Mouse (Mus musculus) intestine, embryonic 14.5 days (tissue): Measurements from ENCODE around the gene Tjp3. TPM values are rescaled to one million over a fixed set of nuclear protein-coding genes. Genes with fewer than 3 reads are reported as not detected.

ENCODE experiments used
- ATAC-seq: fragments of 200-750 bp; cut with Nextera tagmentation; replicated peaks from 2 replicates; pipeline ENCODE4 v1.8.0; 2017; ENCODE audit warnings: low read depth, moderate number of reproducible peaks, moderate TSS enrichment, moderate library complexity; ENCODE audit not compliant: low FRiP score, low TSS enrichment
- DNase-seq: peaks from one replicate; pipeline ENCODE4 v3.0.0-alpha.2; 2018; ENCODE audit warnings: low spot score
- H3K27ac ChIP-seq: fragments of 300-500 bp; sonication (generic); 2 replicates; pipeline ENCODE4 v1.5.1; 2014; ENCODE audit warnings: low read depth, mild to moderate bottlenecking, control low read depth
- H3K27me3 ChIP-seq: fragments of 300-500 bp; sonication (generic); replicated peaks from 2 replicates; pipeline ENCODE4 v1.6.1; 2014; ENCODE audit warnings: low read length, control low read depth; ENCODE audit not compliant: control insufficient read depth, insufficient read depth
- H3K36me3 ChIP-seq: fragments of 300-500 bp; sonication (generic); 2 replicates; pipeline ENCODE4 v1.6.1; 2014; ENCODE audit warnings: low read length, control low read depth; ENCODE audit not compliant: control insufficient read depth, insufficient read depth
- H3K4me1 ChIP-seq: fragments of 300-500 bp; sonication (generic); replicated peaks from 2 replicates; pipeline ENCODE4 v1.6.1; 2014; ENCODE audit warnings: low read length, control low read depth, mixed read lengths; ENCODE audit not compliant: control insufficient read depth, insufficient read depth
- H3K4me2 ChIP-seq: fragments of 300-500 bp; sonication (generic); 2 replicates; pipeline ENCODE4 v1.6.1; 2014; ENCODE audit warnings: low read length
- H3K4me3 ChIP-seq: fragments of 300-500 bp; sonication (generic); 2 replicates; pipeline ENCODE4 v1.5.1; 2014; ENCODE audit warnings: low read depth, low read length, control low read depth, mixed read lengths
- H3K9ac ChIP-seq: fragments of 300-500 bp; sonication (generic); 2 replicates; pipeline ENCODE4 v1.6.1; 2014; ENCODE audit warnings: mild to moderate bottlenecking, low read length
- H3K9me3 ChIP-seq: fragments of 300-500 bp; sonication (generic); 2 replicates; pipeline ENCODE4 v1.6.1; 2016; ENCODE audit warnings: low read length, control low read depth; ENCODE audit not compliant: control insufficient read depth
- WGBS: fragments of 180-500 bp; shearing (Covaris S2); extraction: QIAGEN DNeasy Blood & Tissue Kit; methylation state at CpG from one replicate; pipeline ENCODE4 v1.1.7; 2014; 5-methylcytosine and 5-hydroxymethylcytosine counted together
- polyA plus RNA-seq: library from polyadenylated mRNA; unstranded; fragments of >200 nt; fragmentation: Nextera tagmentation; extraction: Ambion mirVana; gene quantifications from 2 replicates; pipeline ENCODE4 v1.2.1, GENCODE M21; 2014

The Tjp3 gene
- polyA plus RNA-seq, 1 experiment from 2014 or later, result 44.4 TPM

DNA sequence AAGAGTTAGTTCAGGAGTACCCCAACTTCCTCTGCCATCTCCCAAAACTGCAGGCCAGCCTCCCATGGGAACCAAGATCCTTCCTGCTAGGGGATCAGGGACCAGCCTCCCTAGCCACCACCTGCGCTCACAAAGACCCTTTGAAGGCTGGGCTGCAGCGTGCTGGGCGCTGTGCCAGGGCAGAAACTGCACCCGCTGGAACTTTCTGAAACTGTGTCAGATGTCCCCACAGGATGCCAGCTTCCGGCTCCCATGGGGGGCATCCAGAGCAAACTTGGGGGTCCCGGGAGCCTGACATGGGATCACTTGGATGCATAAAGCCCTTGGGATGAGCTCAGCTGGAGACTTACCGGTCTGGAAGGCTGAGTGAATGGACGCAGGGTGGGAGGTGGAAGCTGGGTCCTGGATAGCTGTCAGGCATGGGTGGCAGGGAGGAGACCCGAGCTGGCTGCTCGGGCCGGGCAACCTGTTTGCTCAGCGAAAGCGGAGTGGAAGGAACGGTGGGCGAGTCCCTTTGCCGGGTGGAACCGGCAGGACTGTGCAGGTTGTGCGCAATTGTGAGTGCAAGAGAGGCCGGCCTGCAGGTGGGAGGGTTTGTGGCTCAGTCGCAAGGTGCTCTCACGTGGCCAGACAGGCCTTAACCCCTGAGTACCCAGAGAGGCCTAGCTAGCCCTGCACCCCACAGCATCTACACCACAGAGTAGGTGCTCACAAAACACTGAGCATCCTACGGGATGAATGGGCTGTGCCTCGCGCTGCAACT lies 502 bp downstream of the Tjp3 start:
- H3K27ac ChIP-seq, result 0 out of 2 replicates have a peak overlapping the region, but pooled peaks have one; percentile 22

GRCm38 (mm10) chr10:81289811-81290210 lies 1.6 kb downstream of the Tjp3 start:
- Histone ChIP-seq H3K4me2 (peak overlapping the region; percentile 40; the same call in 1 of the 2 replicates), H3K27me3 (peaks cover 27% of the 10 kb centered on the region), H3K4me1 (peaks cover 23% of the 10 kb centered on the region), H3K9me3 (no peaks in the 10 kb centered on the region), H3K27ac (no peak overlapping the region), H3K9ac (no peak overlapping the region), H3K36me3 (no peaks in the 10 kb centered on the region), H3K4me3 (no peak overlapping the region)
- ATAC-seq (no peak), DNase-seq (no peak)
- 59% methylated on average over 14 of the region's 14 CpGs for WGBS

More for the DNA sequence above, 502 bp downstream of the Tjp3 start:
- peak overlapping the region; percentile 40 for H3K4me2 ChIP-seq
- peak overlapping the region; percentile 19 for H3K4me3 ChIP-seq
- 0 out of 2 replicates have a peak overlapping the region, but pooled peaks have one; percentile 5 for H3K9ac ChIP-seq
- ATAC-seq, result no peak
- peaks cover 28% of the 10 kb centered on the region for H3K4me1 ChIP-seq
- no peaks in the 10 kb centered on the region for H3K9me3 ChIP-seq
- no peak for DNase-seq
- peaks cover 20% of the 10 kb centered on the region; the same call in 1 of the 2 replicates for H3K27me3 ChIP-seq
- H3K36me3 ChIP-seq, result no peaks in the 10 kb centered on the region
- WGBS, result 18% methylated on average over 24 of the region's 24 CpGs

DNA sequence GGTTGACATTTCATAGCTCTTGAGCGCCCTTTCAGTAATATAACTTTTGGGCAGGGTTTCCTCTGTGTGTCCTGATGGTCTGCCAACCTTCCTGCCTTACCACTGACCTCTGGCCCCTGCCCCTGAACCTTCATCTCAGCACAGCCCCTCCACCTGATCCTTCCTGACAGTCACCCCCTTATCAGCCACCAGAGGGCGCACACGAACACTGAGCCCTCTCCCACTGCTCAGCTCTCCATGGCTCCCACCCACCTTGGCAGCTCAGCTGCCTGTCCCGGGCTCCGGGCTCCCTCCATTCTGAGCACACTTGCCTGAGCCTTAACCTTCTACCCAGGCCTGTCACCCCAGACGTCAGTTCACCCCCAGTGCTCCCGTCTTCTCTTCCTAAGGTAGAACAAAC lies 2.1 kb downstream of the Tjp3 start:
- DNase-seq, result peak; percentile 79
- WGBS, result 3% methylated on average over 7 of the region's 7 CpGs
- no peaks in the 10 kb centered on the region for H3K9me3 ChIP-seq
- H3K4me1 ChIP-seq, result peaks cover 18% of the 10 kb centered on the region
- no peak for ATAC-seq
- no peak overlapping the region for H3K27ac ChIP-seq
- H3K9ac ChIP-seq, result no peak overlapping the region
- H3K4me2 ChIP-seq, result 0 out of 2 replicates have a peak overlapping the region, but pooled peaks have one; percentile 20
- H3K4me3 ChIP-seq, result no peak overlapping the region
- peaks cover 32% of the 10 kb centered on the region for H3K27me3 ChIP-seq
- H3K36me3 ChIP-seq, result no peaks in the 10 kb centered on the region

DNA sequence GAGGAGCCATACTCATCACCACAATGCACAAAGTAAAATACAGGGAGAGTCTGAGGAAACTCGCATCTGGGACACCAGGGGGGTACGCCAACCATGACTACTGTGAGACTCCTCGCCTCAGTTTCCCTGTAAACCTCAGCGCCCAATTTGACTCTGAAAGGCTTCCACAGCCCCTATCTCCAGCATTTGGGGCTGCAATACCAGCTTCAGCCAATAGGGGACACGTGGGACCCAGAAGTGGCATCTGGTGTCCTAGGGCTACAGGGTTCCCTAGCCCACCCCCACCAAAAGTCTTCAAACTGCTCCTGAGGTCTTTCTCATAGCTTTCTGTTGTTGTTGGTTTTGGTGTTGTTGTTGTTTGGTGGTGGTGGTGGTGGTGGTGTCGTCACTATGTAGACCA lies 2.8 kb downstream of the Tjp3 start:
- H3K4me2 ChIP-seq, result no peak overlapping the region
- no peak overlapping the region for H3K9ac ChIP-seq
- H3K4me3 ChIP-seq, result no peak overlapping the region
- H3K4me1 ChIP-seq, result peaks cover 11% of the 10 kb centered on the region; the same call in 1 of the 2 replicates
- ATAC-seq (no peak), DNase-seq (peak; percentile 79)
- H3K27ac ChIP-seq, result no peak overlapping the region
- no peaks in the 10 kb centered on the region for H3K36me3 ChIP-seq
- peaks cover 38% of the 10 kb centered on the region for H3K27me3 ChIP-seq
- 34% methylated on average over 6 of the region's 6 CpGs for WGBS
- H3K9me3 ChIP-seq, result no peaks in the 10 kb centered on the region

DNA sequence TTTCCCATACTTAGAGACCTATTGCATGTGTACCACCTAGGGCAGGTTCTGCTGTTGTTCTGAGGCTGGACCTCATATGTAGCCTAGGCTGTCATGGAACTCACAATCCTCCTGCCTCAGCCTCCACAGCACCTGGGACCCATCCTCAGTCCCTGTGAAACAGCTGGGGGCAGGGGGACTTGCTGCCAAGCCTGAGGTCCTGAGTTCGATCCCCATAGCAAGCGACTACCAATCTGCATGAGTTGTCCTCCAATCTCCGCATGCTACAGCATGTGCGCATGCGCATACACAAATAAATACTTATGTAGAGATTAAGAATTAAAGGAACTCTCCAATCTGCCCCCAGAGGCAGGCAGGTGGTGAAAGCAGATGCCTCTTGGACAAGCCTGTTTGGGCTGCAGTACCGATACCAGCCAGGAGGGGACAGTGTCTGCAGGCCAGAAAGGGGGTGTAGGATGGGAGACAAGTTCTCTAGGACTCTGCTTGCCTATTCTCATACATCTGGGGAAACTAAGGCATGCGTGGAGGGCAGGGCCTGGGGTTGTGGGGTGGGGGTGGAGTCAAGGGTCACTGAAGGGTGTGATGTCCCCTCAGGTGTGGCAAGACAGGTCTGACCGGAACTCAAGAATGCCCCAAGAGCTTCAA lies 3.7 kb downstream of the Tjp3 start:
- WGBS, result 60% methylated on average over 8 of the region's 8 CpGs
- H3K9ac ChIP-seq, result no peak overlapping the region
- H3K9me3 ChIP-seq, result no peaks in the 10 kb centered on the region
- no peak for ATAC-seq
- no peak overlapping the region for H3K4me2 ChIP-seq
- DNase-seq, result peak; percentile 90
- 0 out of 2 replicates have a peak, but pooled peaks cover 11% of the 10 kb centered on the region for H3K4me1 ChIP-seq
- H3K27me3 ChIP-seq, result peaks cover 38% of the 10 kb centered on the region
- H3K27ac ChIP-seq, result no peak overlapping the region
- H3K4me3 ChIP-seq, result no peak overlapping the region
- H3K36me3 ChIP-seq, result no peaks in the 10 kb centered on the region

DNA sequence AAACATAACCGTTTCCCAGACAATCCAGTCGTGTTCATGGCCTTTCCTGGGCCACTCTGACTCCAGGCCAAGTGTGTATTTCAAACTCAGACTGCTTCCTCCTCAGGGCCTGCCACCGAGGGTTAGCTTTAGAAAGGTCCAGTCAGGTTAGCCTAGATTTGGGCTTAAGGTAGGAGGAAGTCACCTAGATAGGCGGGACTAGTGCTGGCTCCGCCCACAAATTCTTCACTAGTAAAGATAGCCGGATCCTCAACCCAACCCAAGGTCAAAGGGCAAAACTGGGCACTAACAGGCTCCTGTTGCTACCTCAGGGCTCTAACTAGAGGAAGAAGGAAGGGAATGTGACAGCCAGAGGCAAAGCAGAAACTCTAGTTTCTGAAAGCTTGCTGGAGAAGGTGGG lies 4.8 kb downstream of the Tjp3 start:
- no peak overlapping the region for H3K9ac ChIP-seq
- H3K27ac ChIP-seq, result peak overlapping the region; percentile 40
- H3K4me3 ChIP-seq, result no peak overlapping the region
- 0 out of 2 replicates have a peak, but pooled peaks have one; percentile 3 for ATAC-seq
- H3K4me1 ChIP-seq, result 0 out of 2 replicates have a peak, but pooled peaks cover 11% of the 10 kb centered on the region
- no peaks in the 10 kb centered on the region for H3K9me3 ChIP-seq
- peaks cover 42% of the 10 kb centered on the region for H3K27me3 ChIP-seq
- DNase-seq, result peak; percentile 69
- no peaks in the 10 kb centered on the region for H3K36me3 ChIP-seq
- peak overlapping the region; percentile 55; the same call in 1 of the 2 replicates for H3K4me2 ChIP-seq
- WGBS, result 36% methylated on average over 6 of the region's 6 CpGs

DNA sequence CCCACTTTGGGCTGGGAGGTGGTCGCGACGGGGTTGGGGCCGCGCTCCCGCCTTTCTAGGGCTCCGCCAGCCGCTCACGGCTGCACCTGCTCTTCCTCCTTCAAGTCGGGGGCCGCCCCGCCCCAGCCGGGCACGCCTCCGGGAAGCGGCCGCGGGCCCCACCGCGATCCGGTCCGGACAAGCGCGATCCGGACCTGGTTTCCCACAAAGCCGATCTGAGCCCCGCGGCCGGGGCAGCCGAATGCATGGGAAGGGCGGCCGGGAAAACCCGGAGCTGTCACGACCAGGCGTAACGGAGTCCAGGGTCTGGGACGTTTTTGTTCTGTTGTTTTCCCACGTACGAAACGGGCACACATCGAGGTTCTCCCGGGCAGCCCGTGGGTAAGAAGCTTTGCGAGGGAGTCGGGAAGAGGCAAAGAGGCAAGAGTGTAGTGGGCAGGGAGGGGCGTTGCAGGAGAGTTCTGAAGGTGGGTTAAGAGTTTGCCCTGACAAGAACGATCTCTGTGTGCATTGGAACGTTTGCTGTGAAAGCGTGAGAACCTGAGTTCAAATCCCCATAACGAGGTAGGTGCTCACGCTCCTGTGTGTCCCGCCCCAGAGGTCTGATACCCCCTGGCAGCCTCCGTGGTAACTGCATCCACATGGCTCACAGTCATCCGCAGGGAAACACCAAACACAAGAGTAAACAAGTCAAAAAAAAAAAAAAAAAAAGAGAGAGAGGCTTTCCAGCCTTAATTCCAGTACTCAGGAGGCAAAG lies 5.5 kb downstream of the Tjp3 start:
- 2% methylated on average over 54 of the region's 54 CpGs for WGBS
- H3K4me2 ChIP-seq, result peak overlapping the region; percentile 55
- H3K4me1 ChIP-seq, result 0 out of 2 replicates have a peak, but pooled peaks cover 9% of the 10 kb centered on the region
- no peaks in the 10 kb centered on the region for H3K9me3 ChIP-seq
- H3K27me3 ChIP-seq, result peaks cover 35% of the 10 kb centered on the region
- DNase-seq, result peak; percentile 97
- ATAC-seq, result peak; percentile 73
- peak overlapping the region; percentile 49 for H3K9ac ChIP-seq
- H3K4me3 ChIP-seq, result peak overlapping the region; percentile 45
- peak overlapping the region; percentile 33; the same call in 1 of the 2 replicates for H3K27ac ChIP-seq
- H3K36me3 ChIP-seq, result no peaks in the 10 kb centered on the region

DNA sequence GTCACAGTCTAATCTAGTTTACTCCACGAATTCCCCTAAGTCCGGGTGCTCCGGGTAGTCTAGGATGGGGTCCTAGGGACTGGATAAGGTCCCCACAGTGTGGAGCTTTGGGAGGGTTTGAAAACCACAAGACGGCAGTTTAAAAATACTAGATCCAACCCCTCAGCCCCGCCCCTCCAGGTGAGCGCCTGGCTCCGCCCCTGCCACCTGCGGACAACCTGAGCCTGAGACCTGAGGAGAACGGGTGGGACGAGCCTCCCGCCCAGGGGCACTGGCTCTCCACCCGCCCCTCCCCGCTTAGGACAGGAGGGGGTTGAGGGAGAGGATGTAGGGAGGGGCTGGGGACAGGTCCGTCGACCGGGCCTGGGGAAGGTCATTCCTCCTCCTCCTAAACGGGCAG lies 6.7 kb downstream of the Tjp3 start:
- no peak overlapping the region; the same call in 1 of the 2 replicates for H3K9ac ChIP-seq
- WGBS, result 6% methylated on average over 17 of the region's 17 CpGs

More for the DNA sequence above, 6.7 kb downstream of the Tjp3 start:
- Histone ChIP-seq H3K4me3 (peak overlapping the region; percentile 45), H3K4me1 (0 out of 2 replicates have a peak, but pooled peaks cover 4% of the 10 kb centered on the region), H3K36me3 (no peaks in the 10 kb centered on the region), H3K27me3 (peaks cover 24% of the 10 kb centered on the region), H3K9me3 (no peaks in the 10 kb centered on the region), H3K27ac (no peak overlapping the region), H3K4me2 (peak overlapping the region; percentile 55)
- peak; percentile 38 for ATAC-seq
- peak; percentile 77 for DNase-seq
